26 mouse cellular contexts compared by ENCODE assay signal in the genomic region with DNA sequence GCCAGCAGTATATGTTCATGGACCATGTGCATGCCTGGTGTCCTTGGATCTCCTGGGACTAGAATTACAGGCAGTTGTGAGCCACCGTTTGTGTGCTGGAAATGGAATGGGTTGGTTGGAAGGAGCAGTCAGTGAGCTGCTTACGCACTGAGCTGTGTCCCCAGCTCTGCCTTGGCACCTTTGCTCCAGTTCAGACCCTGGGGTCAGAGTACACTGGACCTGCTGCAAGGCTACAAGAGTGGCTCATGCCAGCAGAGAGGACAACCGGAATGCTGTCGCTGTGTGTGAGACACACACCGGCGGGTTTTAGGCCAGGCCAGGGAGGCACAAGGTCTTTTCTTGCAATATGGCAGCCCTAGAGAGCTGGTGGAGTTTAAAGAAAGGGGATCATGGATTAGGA. TPM values are rescaled to one million over a fixed set of nuclear protein-coding genes. Genes with fewer than 3 reads are reported as not detected.
A peak's percentile ranks its signal among the peaks of the same experiment; 100 is the strongest.
DNase-seq lines count a peak whose midpoint lies in the region; ATAC-seq and TF ChIP-seq lines count a peak whose summit lies in the region.
"Had no signal": no experiment of that assay in that cellular context is flagged by ENCODE, and none has a peak within 500 bp of the region (broad histone marks: within the 10 kb centered on the region; RNA-seq: fewer than 3 reads in every experiment).

No protein-coding gene starts in this region.

- ATAC-seq in forebrain, embryonic 13.5 days, result no peak
- no peak for ATAC-seq in forebrain, embryonic 14.5 days
- ATAC-seq: activated CD4-positive, CD25-positive, alpha-beta regulatory T cell, adult 4 months; forebrain, embryonic 15.5 days had no signal

- TF ChIP-seq CTCF in kidney, adult 2 months (conservative IDR thresholded peaks at IDR 0.05; ENCODE audit: insufficient read depth, insufficient read length, low read depth, low read length), result no peak
- TF ChIP-seq CTCF in liver, adult 2 months (IDR thresholded peaks at IDR 0.05; ENCODE audit: low read depth, low read length), result 0 out of 2 replicates have a peak, but pooled peaks have one; percentile 8

- H3K79me2 ChIP-seq in liver, adult 2 months (ENCODE audit: control insufficient read depth, insufficient read depth, low read length), result peaks cover 14% of the 10 kb centered on the region

- 97% methylated on average over 6 of the region's 6 CpGs for WGBS in forebrain, embryonic 13.5 days
- 99% methylated on average over 6 of the region's 6 CpGs for WGBS in forebrain, embryonic 14.5 days
- 70% methylated on average over 6 of the region's 6 CpGs for WGBS in kidney, adult 2 months
- WGBS in liver, adult 2 months, result 23% methylated on average over 6 of the region's 6 CpGs

- no peaks in the 10 kb centered on the region for H3K27me3 ChIP-seq in forebrain, embryonic 13.5 days
- no peaks in the 10 kb centered on the region for H3K27me3 ChIP-seq in forebrain, embryonic 14.5 days (replicated peaks; ENCODE audit: control insufficient read depth, insufficient read depth, low read length)
- no peaks in the 10 kb centered on the region for H3K27me3 ChIP-seq in kidney, adult 2 months (replicated peaks; ENCODE audit: control insufficient read depth, insufficient read depth, low read length)
- H3K27me3 ChIP-seq in liver, adult 2 months (ENCODE audit: control insufficient read depth, insufficient read depth, low read length), result no peaks in the 10 kb centered on the region
- H3K27me3 ChIP-seq: forebrain, embryonic 15.5 days; heart, embryonic 12.5 days; heart, embryonic 15.5 days; hindbrain, embryonic 13.5 days had no signal

- peaks cover 15% of the 10 kb centered on the region for H3K4me1 ChIP-seq in forebrain, embryonic 13.5 days
- H3K4me1 ChIP-seq in forebrain, embryonic 14.5 days (ENCODE audit: control insufficient read depth, insufficient read depth, low read length), result peaks cover 3% of the 10 kb centered on the region; the same call in 1 of the 2 replicates
- H3K4me1 ChIP-seq in kidney, adult 2 months (ENCODE audit: control insufficient read depth, insufficient read depth, low read length), result peaks cover 8% of the 10 kb centered on the region; the same call in 1 of the 2 replicates
- peaks cover 20% of the 10 kb centered on the region for H3K4me1 ChIP-seq in liver, adult 2 months (ENCODE audit: control insufficient read depth, insufficient read depth, low read length)

- no peak for TF ChIP-seq POLR2A in kidney, adult 2 months (IDR thresholded peaks at IDR 0.05; ENCODE audit: low read depth, low read length)
- TF ChIP-seq POLR2A in liver, adult 2 months (IDR thresholded peaks at IDR 0.05; ENCODE audit: extremely low read depth, insufficient read depth, low read length), result 0 out of 2 replicates have a peak, but pooled peaks have one; percentile 45

- H3K4me2 ChIP-seq in forebrain, embryonic 13.5 days, result no peak overlapping the region
- H3K4me2 ChIP-seq in forebrain, embryonic 14.5 days (ENCODE audit: low read length), result no peak overlapping the region
- H3K4me2 ChIP-seq: forebrain, embryonic 15.5 days; heart, embryonic 12.5 days; heart, embryonic 15.5 days; hindbrain, embryonic 13.5 days had no signal

- no peak for DNase-seq in forebrain, embryonic 14.5 days (ENCODE audit: low spot score)
- DNase-seq in kidney, adult 2 months, result peak; percentile 88
- no peak for DNase-seq in kidney, postnatal 4 days
- peak; percentile 96 for DNase-seq in liver, adult 2 months (ENCODE audit: extremely low read depth, low read depth, low spot score)
- DNase-seq in liver, result no peak
- DNase-seq in kidney, postnatal 36 days, result peak; percentile 78 to 83
- DNase-seq in adrenal gland, postnatal 25 days, result no peak
- DNase-seq: adrenal gland, adult 8-10 months; adrenal gland, postnatal 36 days; cerebellum, adult 18-20 months; cerebellum, adult 9-10 months; cerebellum, postnatal 14 days; gastrocnemius, postnatal 25 days; heart, adult 18-20 months; heart, postnatal 10 days; heart, postnatal 36 days had no signal

- peak overlapping the region; percentile 21; the same call in 1 of the 2 replicates for H3K9ac ChIP-seq in forebrain, embryonic 13.5 days
- no peak overlapping the region for H3K9ac ChIP-seq in forebrain, embryonic 14.5 days (ENCODE audit: low read length)
- H3K9ac ChIP-seq in liver, adult 2 months (ENCODE audit: low read depth, low read length), result peak overlapping the region; percentile 19; the same call in 1 of the 2 replicates
- H3K9ac ChIP-seq: forebrain, embryonic 15.5 days; heart, embryonic 12.5 days; heart, embryonic 15.5 days; hindbrain, embryonic 13.5 days had no signal

- H3K9me3 ChIP-seq in forebrain, embryonic 13.5 days (replicated peaks), result no peaks in the 10 kb centered on the region
- no peaks in the 10 kb centered on the region for H3K9me3 ChIP-seq in forebrain, embryonic 14.5 days (replicated peaks; ENCODE audit: control insufficient read depth, low read length)
- H3K9me3 ChIP-seq: forebrain, embryonic 10.5 days; forebrain, embryonic 15.5 days; heart, embryonic 12.5 days; heart, embryonic 15.5 days; hindbrain, embryonic 10.5 days; hindbrain, embryonic 13.5 days had no signal

- H3K4me3 ChIP-seq in forebrain, embryonic 13.5 days, result no peak overlapping the region
- no peak overlapping the region for H3K4me3 ChIP-seq in forebrain, embryonic 14.5 days (ENCODE audit: low read depth, low read length)
- H3K4me3 ChIP-seq in kidney, adult 2 months (ENCODE audit: insufficient read depth, low read depth, low read length), result no peak overlapping the region
- H3K4me3 ChIP-seq in liver, adult 2 months (ENCODE audit: insufficient read depth, low read depth, low read length), result no peak overlapping the region
- H3K4me3 ChIP-seq: forebrain, embryonic 10.5 days; forebrain, embryonic 15.5 days; heart, embryonic 12.5 days; heart, embryonic 15.5 days; hindbrain, embryonic 10.5 days; hindbrain, embryonic 13.5 days had no signal

- H3K36me3 ChIP-seq in forebrain, embryonic 13.5 days (ENCODE audit: poor library complexity, severe bottlenecking), result peaks cover 79% of the 10 kb centered on the region
- peaks cover 75% of the 10 kb centered on the region for H3K36me3 ChIP-seq in forebrain, embryonic 14.5 days (ENCODE audit: control insufficient read depth, insufficient read depth, low read length)
- no peaks in the 10 kb centered on the region; the same call in none of the 2 replicates for H3K36me3 ChIP-seq in kidney, adult 2 months (ENCODE audit: control insufficient read depth, insufficient read depth, low read length)
- H3K36me3 ChIP-seq in liver, adult 2 months (ENCODE audit: control insufficient read depth, insufficient read depth, low read length), result peaks cover 33% of the 10 kb centered on the region

- H3K27ac ChIP-seq in forebrain, embryonic 13.5 days, result no peak overlapping the region
- no peak overlapping the region for H3K27ac ChIP-seq in forebrain, embryonic 14.5 days (ENCODE audit: low read depth, low read length)
- H3K27ac ChIP-seq in kidney, adult 2 months (ENCODE audit: insufficient read depth, low read depth, low read length), result peak overlapping the region; percentile 51; the same call in 1 of the 2 replicates
- peak overlapping the region; percentile 77 for H3K27ac ChIP-seq in liver, adult 2 months (replicated peaks; ENCODE audit: insufficient read depth, low read depth, low read length)
- H3K27ac ChIP-seq: forebrain, embryonic 10.5 days; forebrain, embryonic 15.5 days; heart, embryonic 15.5 days; hindbrain, embryonic 10.5 days; hindbrain, embryonic 13.5 days had no signal

RNA-seq across cellular contexts. Expression of a gene that starts 4.6 kb away (rescaled TPM):
- polyA plus RNA-seq in forebrain, embryonic 13.5 days (2015; fragmentation: Nextera tagmentation; extraction: Ambion mirVana), result 49.8 and 56.5 TPM in 2 replicates
- polyA plus RNA-seq in forebrain, embryonic 14.5 days (2014; fragmentation: Nextera tagmentation; extraction: Ambion mirVana), result 37.4 and 43.9 TPM in 2 replicates
- polyA plus RNA-seq in kidney, adult 2 months (2012; rRNA removed), result 21.1 and 23.8 TPM in 2 replicates
- total RNA-seq in liver, adult 2 months (2014; rRNA removed), result 9.5 and 9.6 TPM in 2 replicates
- 12.2 and 14.8 TPM in 2 replicates for polyA plus RNA-seq in liver, adult 2 months (2012; rRNA removed)
- total RNA-seq in adrenal gland, postnatal 25 days (2021), result 22.6 and 22.8 TPM in 2 replicates

RNA-seq across cellular contexts. Expression of a gene that starts 12.4 kb away (rescaled TPM):
- polyA plus RNA-seq in forebrain, embryonic 13.5 days (2015; fragmentation: Nextera tagmentation; extraction: Ambion mirVana), result 127 TPM in 2 replicates
- polyA plus RNA-seq in forebrain, embryonic 14.5 days (2014; fragmentation: Nextera tagmentation; extraction: Ambion mirVana), result 143 and 155 TPM in 2 replicates
- 282 and 300 TPM in 2 replicates for polyA plus RNA-seq in kidney, adult 2 months (2012; rRNA removed)
- 43.6 and 46.6 TPM in 2 replicates for total RNA-seq in liver, adult 2 months (2014; rRNA removed)
- 221 and 232 TPM in 2 replicates for polyA plus RNA-seq in liver, adult 2 months (2012; rRNA removed)
- 96.3 and 104 TPM in 2 replicates for total RNA-seq in adrenal gland, postnatal 25 days (2021)

RNA-seq across cellular contexts. Expression of a gene that starts 14.1 kb away (rescaled TPM):
- polyA plus RNA-seq in forebrain, embryonic 13.5 days (2015; fragmentation: Nextera tagmentation; extraction: Ambion mirVana), result 30.9 and 31.3 TPM in 2 replicates
- polyA plus RNA-seq in forebrain, embryonic 14.5 days (2014; fragmentation: Nextera tagmentation; extraction: Ambion mirVana), result 18.6 and 18.8 TPM in 2 replicates
- 14.8 and 15.1 TPM in 2 replicates for polyA plus RNA-seq in kidney, adult 2 months (2012; rRNA removed)
- total RNA-seq in liver, adult 2 months (2014; rRNA removed), result 4.6 and 5.7 TPM in 2 replicates
- 5.8 and 8.7 TPM in 2 replicates for polyA plus RNA-seq in liver, adult 2 months (2012; rRNA removed)
- total RNA-seq in adrenal gland, postnatal 25 days (2021), result 24.2 and 27.6 TPM in 2 replicates

RNA-seq across cellular contexts. Expression of a gene that starts 14.2 kb away (rescaled TPM):
- polyA plus RNA-seq in forebrain, embryonic 13.5 days (2015; fragmentation: Nextera tagmentation; extraction: Ambion mirVana), result 9.2 and 10.7 TPM in 2 replicates
- polyA plus RNA-seq in forebrain, embryonic 14.5 days (2014; fragmentation: Nextera tagmentation; extraction: Ambion mirVana), result 11.6 and 15.3 TPM in 2 replicates
- 48.6 and 49.3 TPM in 2 replicates for polyA plus RNA-seq in kidney, adult 2 months (2012; rRNA removed)
- 20.7 and 28.9 TPM in 2 replicates for total RNA-seq in liver, adult 2 months (2014; rRNA removed)
- 29.2 and 32.6 TPM in 2 replicates for polyA plus RNA-seq in liver, adult 2 months (2012; rRNA removed)
- total RNA-seq in adrenal gland, postnatal 25 days (2021), result 33.8 and 41.3 TPM in 2 replicates

RNA-seq across cellular contexts. Expression of a gene that starts 18.8 kb away (rescaled TPM):
- polyA plus RNA-seq in forebrain, embryonic 13.5 days (2015; fragmentation: Nextera tagmentation; extraction: Ambion mirVana), result 0.19 and 0.20 TPM in 2 replicates
- polyA plus RNA-seq in forebrain, embryonic 14.5 days (2014; fragmentation: Nextera tagmentation; extraction: Ambion mirVana), result not detected in 2 replicates
- 1.8 TPM in 2 replicates for polyA plus RNA-seq in kidney, adult 2 months (2012; rRNA removed)
- 0.46 and 0.81 TPM in 2 replicates for total RNA-seq in liver, adult 2 months (2014; rRNA removed)
- 0.98 and 1.8 TPM in 2 replicates for polyA plus RNA-seq in liver, adult 2 months (2012; rRNA removed)
- 0.27 TPM in 1 of 2 replicates, not detected in the other for total RNA-seq in adrenal gland, postnatal 25 days (2021)
- total RNA-seq: ES-E14 had no signal
- polyA plus RNA-seq: embryonic facial prominence, embryonic 14.5 days had no signal

Comparison
In these comparisons a context has a peak if more than half of its experiments do, and no peak if none do; other contexts are left out.
1. DNase-seq: peak in kidney, adult 2 months (single experiment), liver, adult 2 months (single experiment) and kidney, postnatal 36 days (2 of 2); none in forebrain, embryonic 14.5 days (single experiment), kidney, postnatal 4 days (0 of 2), liver (single experiment) and adrenal gland, postnatal 25 days (single experiment).
2. H3K27ac ChIP-seq: peak in kidney, adult 2 months (single experiment) and liver, adult 2 months (single experiment); none in forebrain, embryonic 13.5 days (single experiment) and forebrain, embryonic 14.5 days (single experiment).